Mouse (Mus musculus) CH12.LX (cell line): ENCODE measurements around the gene Gsto2. TPM values are rescaled to one million over a fixed set of nuclear protein-coding genes. Genes with fewer than 3 reads are reported as not detected.
A peak's percentile ranks its signal among the peaks of the same experiment; 100 is the strongest.

Experiments
- DNase-seq: peaks from one replicate; pipeline ENCODE4 v3.0.0-alpha.2; 2013; ENCODE audit errors: extremely low read depth
- H3K27ac ChIP-seq: 2 replicates; pipeline ENCODE4 v1.5.1; 2012; ENCODE audit warnings: low read depth, mild to moderate bottlenecking, control low read depth, moderate library complexity; ENCODE audit not compliant: insufficient read depth
- H3K27me3 ChIP-seq: replicated peaks from 2 replicates; pipeline ENCODE3; 2012; ENCODE audit warnings: inconsistent platforms
- H3K36me3 ChIP-seq, 2 experiments: replicated peaks in 1 of 2; 2 replicates each; pipeline versions ENCODE3 to v1.6.1; 2012; ENCODE audit warnings: inconsistent platforms in 1 of 2, low read length in 1 of 2, mild to moderate bottlenecking in 1 of 2, mixed read lengths in 1 of 2, moderate library complexity in 1 of 2; ENCODE audit not compliant: control insufficient read depth in 1 of 2, insufficient read depth in 1 of 2
- H3K4me1 ChIP-seq, 2 experiments: 2 replicates each; pipeline ENCODE4 v1.6.1; 2012; ENCODE audit warnings: inconsistent platforms in 1 of 2, moderate library complexity in 1 of 2; ENCODE audit not compliant: insufficient read depth in 2 of 2, control insufficient read depth in 1 of 2
- H3K4me2 ChIP-seq: 2 replicates; pipeline ENCODE4 v1.6.1; 2012; ENCODE audit warnings: low read depth, mild to moderate bottlenecking, control low read depth; ENCODE audit not compliant: poor library complexity, insufficient read depth, severe bottlenecking
- H3K4me3 ChIP-seq, 3 experiments: fragments of 150-350 bp in 1 of 3; sonication (generic) in 1 of 3; replicated peaks in 1 of 3; 2 replicates each; pipeline versions ENCODE3 to v1.5.1; 2011 to 2012; ENCODE audit warnings: low read depth in 2 of 3, low read length in 2 of 3, mild to moderate bottlenecking in 2 of 3, moderate library complexity in 2 of 3, control low read depth in 1 of 3, improper control_type of control experiment in 1 of 3, inconsistent platforms in 1 of 3, mixed read lengths in 1 of 3; ENCODE audit not compliant: poor library complexity in 1 of 3
- H3K79me2 ChIP-seq: replicated peaks from 2 replicates; pipeline ENCODE4 v1.6.1; 2012; ENCODE audit warnings: mild to moderate bottlenecking, moderate library complexity; ENCODE audit not compliant: control insufficient read depth, poor library complexity, insufficient read depth, severe bottlenecking; ENCODE audit errors: extremely low read depth
- H3K9ac ChIP-seq: 2 replicates; pipeline ENCODE4 v1.6.1; 2012; ENCODE audit warnings: low read depth, mild to moderate bottlenecking, control low read depth, moderate library complexity; ENCODE audit not compliant: insufficient read depth
- H3K9me3 ChIP-seq: replicated peaks from 2 replicates; pipeline ENCODE3; 2012; ENCODE audit warnings: low read length, inconsistent platforms, mixed read lengths
- BHLHE40 ChIP-seq: IDR thresholded peaks from 2 replicates; pipeline ENCODE4 v1.6.1; 2011; ENCODE audit warnings: mild to moderate bottlenecking, low read depth, low read length, improper control_type of control experiment
- CHD2 ChIP-seq: IDR thresholded peaks from 2 replicates; pipeline ENCODE4 v1.6.1; 2011; ENCODE audit warnings: low read length, improper control_type of control experiment
- ELF1 ChIP-seq: IDR thresholded peaks from 2 replicates; pipeline ENCODE4 v1.6.1; 2014; ENCODE audit warnings: low read depth, mild to moderate bottlenecking, inconsistent platforms, low read length, improper control_type of control experiment
- EP300 ChIP-seq: IDR thresholded peaks from 2 replicates; pipeline ENCODE4 v1.6.1; 2011; ENCODE audit warnings: low read length, improper control_type of control experiment
- GABPA ChIP-seq: IDR thresholded peaks from 2 replicates; pipeline ENCODE4 v1.6.1; 2012; ENCODE audit warnings: low read depth, low read length, improper control_type of control experiment, inconsistent platforms; ENCODE audit not compliant: insufficient replicate concordance
- HCFC1 ChIP-seq: IDR thresholded peaks from 2 replicates; pipeline ENCODE4 v1.6.1; 2012; ENCODE audit warnings: low read depth, mild to moderate bottlenecking, inconsistent platforms, low read length, improper control_type of control experiment
- IRF4 ChIP-seq: IDR thresholded peaks from 2 replicates; pipeline ENCODE4 v1.6.1; 2014; ENCODE audit warnings: low read depth, mild to moderate bottlenecking, inconsistent platforms, low read length, improper control_type of control experiment
- JUND ChIP-seq: conservative IDR thresholded peaks from 2 replicates; pipeline ENCODE4 v1.6.1; 2011; ENCODE audit warnings: low read depth, low read length, improper control_type of control experiment
- MAFK ChIP-seq: IDR thresholded peaks from 2 replicates; pipeline ENCODE4 v1.6.1; 2011; ENCODE audit warnings: low read length, improper control_type of control experiment; ENCODE audit not compliant: insufficient replicate concordance
- MAX ChIP-seq: IDR thresholded peaks from 2 replicates; pipeline ENCODE4 v1.6.1; 2011; ENCODE audit warnings: low read length, improper control_type of control experiment
- MAZ ChIP-seq: IDR thresholded peaks from 2 replicates; pipeline ENCODE4 v1.6.1; 2012; ENCODE audit warnings: low read depth, mild to moderate bottlenecking, inconsistent platforms, low read length, improper control_type of control experiment, moderate library complexity
- MXI1 ChIP-seq: IDR thresholded peaks from 2 replicates; pipeline ENCODE4 v1.6.1; 2011; ENCODE audit warnings: mild to moderate bottlenecking, low read depth, low read length, improper control_type of control experiment
- MYC ChIP-seq: IDR thresholded peaks from 2 replicates; pipeline ENCODE4 v1.6.1; 2011; ENCODE audit warnings: low read depth, mild to moderate bottlenecking, improper control_type of control experiment, low read length
- NRF1 ChIP-seq: IDR thresholded peaks from 2 replicates; pipeline ENCODE4 v1.6.1; 2014; ENCODE audit warnings: low read depth, mild to moderate bottlenecking, inconsistent platforms, low read length, improper control_type of control experiment, moderate library complexity
- PAX5 ChIP-seq: IDR thresholded peaks from 2 replicates; pipeline ENCODE4 v1.6.1; 2012; ENCODE audit warnings: low read length, inconsistent platforms, mixed read lengths
- RAD21 ChIP-seq: IDR thresholded peaks from 2 replicates; pipeline ENCODE4 v1.6.1; 2011; ENCODE audit warnings: low read depth, mild to moderate bottlenecking, low read length, improper control_type of control experiment, moderate library complexity
- RCOR1 ChIP-seq: conservative IDR thresholded peaks from 2 replicates; pipeline ENCODE4 v1.6.1; 2012; ENCODE audit warnings: low read depth, mild to moderate bottlenecking, inconsistent platforms, low read length, improper control_type of control experiment
- UBTF ChIP-seq: IDR thresholded peaks from 2 replicates; pipeline ENCODE4 v1.6.1; 2012; ENCODE audit warnings: low read depth, mild to moderate bottlenecking, inconsistent platforms, low read length, improper control_type of control experiment, moderate library complexity
- ZKSCAN1 ChIP-seq: IDR thresholded peaks from 2 replicates; pipeline ENCODE4 v1.6.1; 2012; ENCODE audit warnings: low read depth, inconsistent platforms, low read length, improper control_type of control experiment, borderline replicate concordance
- ZMIZ1 ChIP-seq: IDR thresholded peaks from 2 replicates; pipeline ENCODE4 v1.6.1; 2012; ENCODE audit warnings: low read depth, mild to moderate bottlenecking, inconsistent platforms, low read length, improper control_type of control experiment
- dilution Hi-C: fragments of 300-500 bp; cut with MboI; formaldehyde crosslinking; loops from 2 replicates; pipeline ENCODE4 v1.14.3; 2020; ENCODE audit warnings: low sequenced_read_pairs; ENCODE audit not compliant: extremely low pct_unique_long_range_greater_than_20kb, extremely low pct_ligation_motif_present
- in situ Hi-C: fragments of 300-500 bp; cut with MboI; formaldehyde crosslinking; loops from 3 replicates; pipeline ENCODE4 v1.14.3; 2019; ENCODE audit warnings: low sequenced_read_pairs, low pct_ligation_motif_present, low pct_unique_long_range_greater_than_20kb, mixed read lengths
- polyA plus RNA-seq: library from polyadenylated mRNA; unstranded; fragments of >175 nt; gene quantifications from 2 replicates; pipeline ENCODE4 v1.2.1, GENCODE M21; 2012; ENCODE audit warnings: low read depth; ENCODE audit not compliant: insufficient read length
- total RNA-seq, 2 experiments: library from RNA; depleted of rRNA; stranded (reverse); fragments of 300-350 nt in 1 of 2; fragments of >200 nt in 1 of 2; gene quantifications; 2 replicates each; pipeline ENCODE4 v1.2.3; 2012 to 2014

Gsto2 gene
- total and polyA plus RNA-seq, 3 experiments: 0.49 to 1.4 (median 1.3) TPM

DNA sequence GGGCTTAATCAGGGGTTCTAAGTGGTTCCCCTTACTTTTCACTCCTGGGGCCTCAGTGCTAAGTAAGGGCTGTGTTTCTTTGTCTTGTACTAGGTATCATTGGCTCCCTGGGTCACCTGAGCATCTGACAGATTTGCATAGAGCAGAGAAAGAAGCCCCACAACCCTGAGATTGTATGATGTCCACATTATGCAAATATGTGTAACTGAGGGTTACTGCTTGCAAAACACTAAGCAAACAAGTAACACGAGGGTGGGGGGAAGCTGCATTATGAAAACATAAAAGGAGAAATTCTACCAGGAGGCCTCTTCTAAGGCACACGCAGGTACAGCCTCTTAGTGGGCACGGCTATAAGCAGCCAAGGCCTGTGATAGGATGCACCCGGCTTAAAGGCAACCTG is 49.9 kb downstream of the Gsto2 start:
- Histone ChIP-seq H3K9ac (no peak overlapping the region), H3K27ac (no peak overlapping the region), H3K27me3 (no peaks in the 10 kb centered on the region), H3K36me3 (peaks cover 0 to 55% of the 10 kb centered on the region in 2 experiments), H3K4me1 (peaks cover 22 to 68% of the 10 kb centered on the region in 2 experiments), H3K4me2 (no peak overlapping the region), H3K79me2 (peaks cover 16% of the 10 kb centered on the region; the same call in 1 of the 2 replicates), H3K4me3 (no peak overlapping the region), H3K9me3 (no peaks in the 10 kb centered on the region)
- peak; percentile 32 for DNase-seq
- dilution Hi-C loops: no loop called here
- in situ Hi-C loops: no loop called here
- TF ChIP-seq BHLHE40: peak; percentile 27; the same call in 1 of the 2 replicates
- TF ChIP-seq ZKSCAN1: no peak
- TF ChIP-seq ELF1: no peak

DNA sequence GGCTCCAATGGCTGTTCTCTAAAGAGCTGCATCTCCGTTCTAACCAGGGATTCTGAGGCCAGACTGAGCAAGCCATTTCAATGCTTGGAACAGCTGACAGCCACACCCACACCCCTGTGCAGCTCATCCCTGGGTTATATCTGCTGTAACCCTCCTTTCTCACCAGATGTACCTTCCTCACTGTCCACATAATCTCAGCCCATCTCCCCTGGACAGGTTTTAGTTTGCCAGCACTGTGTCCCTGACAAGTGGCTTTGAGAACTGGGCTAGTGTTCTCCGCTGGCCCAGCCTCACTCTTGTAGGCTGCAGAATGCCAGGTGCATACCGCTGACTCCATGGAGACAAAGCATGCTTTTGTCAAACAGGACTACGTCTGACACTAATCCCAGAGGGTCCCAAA is 52.1 kb downstream of the Gsto2 start:
- Histone ChIP-seq H3K4me3 (peak overlapping the region in 1 of 3 experiments; percentile 99), H3K36me3 (peaks cover 0 to 34% of the 10 kb centered on the region in 2 experiments), H3K4me2 (peak overlapping the region; percentile 91; the same call in 1 of the 2 replicates), H3K27ac (no peak overlapping the region), H3K27me3 (no peaks in the 10 kb centered on the region), H3K9ac (no peak overlapping the region), H3K79me2 (peaks cover 16% of the 10 kb centered on the region; the same call in 1 of the 2 replicates), H3K9me3 (no peaks in the 10 kb centered on the region), H3K4me1 (peaks cover 14 to 47% of the 10 kb centered on the region in 2 experiments)
- TF ChIP-seq MAX (no peak), MAZ (no peak), BHLHE40 (no peak), ZMIZ1 (no peak), ZKSCAN1 (no peak), MXI1 (no peak; the same call in 1 of the 2 replicates), JUND (no peak), CHD2 (no peak), GABPA (no peak), NRF1 (no peak), IRF4 (no peak), MAFK (no peak), HCFC1 (no peak), RAD21 (no peak), RCOR1 (no peak), PAX5 (no peak), UBTF (no peak), MYC (no peak), EP300 (no peak)
- no peak for DNase-seq
- in situ Hi-C loops: no loop called here
- dilution Hi-C loops: no loop called here
